Mouse (Mus musculus) midbrain, postnatal 0 days (tissue): ENCODE measurements around the gene Rdh16f1. TPM values are rescaled to one million over a fixed set of nuclear protein-coding genes. Genes with fewer than 3 reads are reported as not detected.
A peak's percentile ranks its signal among the peaks of the same experiment; 100 is the strongest.
"Not testable (repeated sequence)": the region's sequence is repeated elsewhere in the genome, so short reads cannot be mapped to it uniquely, and the experiment has no call there.

Source experiments
- ATAC-seq: fragments of 200-750 bp; cut with Nextera tagmentation; 2 replicates; pipeline ENCODE4 v1.8.0; 2017; ENCODE audit warnings: moderate number of reproducible peaks, mild to moderate bottlenecking, moderate TSS enrichment, moderate library complexity; ENCODE audit not compliant: low FRiP score
- DNase-seq: peaks from one replicate; pipeline ENCODE4 v3.0.0-alpha.2; 2015; ENCODE audit warnings: low spot score
- H3K27ac ChIP-seq: fragments of 300-500 bp; sonication (generic); 2 replicates; pipeline ENCODE4 v1.5.1; 2014; ENCODE audit warnings: low read depth, mild to moderate bottlenecking, low read length, mixed read lengths
- H3K27me3 ChIP-seq: fragments of 300-500 bp; sonication (generic); 2 replicates; pipeline ENCODE4 v1.6.1; 2014; ENCODE audit warnings: low read length, control low read depth, mixed read lengths; ENCODE audit not compliant: insufficient read depth
- H3K36me3 ChIP-seq: fragments of 300-500 bp; sonication (generic); 2 replicates; pipeline ENCODE4 v1.6.1; 2014; ENCODE audit warnings: low read length, control low read depth, mixed read lengths; ENCODE audit not compliant: insufficient read depth
- H3K4me1 ChIP-seq: fragments of 300-500 bp; sonication (generic); 2 replicates; pipeline ENCODE4 v1.6.1; 2014; ENCODE audit warnings: mild to moderate bottlenecking, control low read depth, antibody characterized with exemption, low read length, mixed read lengths; ENCODE audit not compliant: insufficient read depth
- H3K4me2 ChIP-seq: fragments of 300-500 bp; sonication (generic); 2 replicates; pipeline ENCODE4 v1.6.1; 2014; ENCODE audit warnings: low read depth, mild to moderate bottlenecking, low read length, mixed read lengths; ENCODE audit not compliant: poor library complexity, severe bottlenecking
- H3K4me3 ChIP-seq: fragments of 300-500 bp; sonication (generic); 2 replicates; pipeline ENCODE4 v1.5.1; 2014; ENCODE audit warnings: low read depth, mild to moderate bottlenecking, low read length, moderate library complexity
- H3K9ac ChIP-seq: fragments of 300-500 bp; sonication (generic); replicated peaks from 2 replicates; pipeline ENCODE4 v1.6.1; 2014; ENCODE audit warnings: mild to moderate bottlenecking, low read length, moderate library complexity, mixed read lengths; ENCODE audit not compliant: poor library complexity, severe bottlenecking
- H3K9me3 ChIP-seq: fragments of 300-500 bp; sonication (generic); 2 replicates; pipeline ENCODE4 v1.6.1; 2016; ENCODE audit warnings: low read length, control low read depth
- CTCF ChIP-seq: IDR thresholded peaks from 2 replicates; pipeline ENCODE4 v1.5.1; 2016; ENCODE audit warnings: antibody characterized with exemption, mild to moderate bottlenecking
- WGBS: fragments of 180-500 bp; shearing (Covaris S2); extraction: QIAGEN DNeasy Blood & Tissue Kit; methylation state at CpG from one replicate; pipeline ENCODE4 v1.1.7; 2014; 5-methylcytosine and 5-hydroxymethylcytosine counted together
- polyA plus RNA-seq: library from polyadenylated mRNA; unstranded; fragments of >200 nt; fragmentation: Nextera tagmentation; extraction: Ambion mirVana; gene quantifications from 2 replicates; pipeline ENCODE4 v1.2.1, GENCODE M21; 2015
- total RNA-seq: library from RNA; depleted of rRNA; stranded (reverse); fragments of >200 nt; gene quantifications from 2 replicates; pipeline ENCODE4 v1.2.3, GENCODE M21; 2014

The Rdh16f1 gene
- total and polyA plus RNA-seq, 2 experiments from 2014 or later = 0.27 TPM; not detected in 1

GRCm38 (mm10) chr10:127802236-127802635, 42.6 kb downstream of the Rdh16f1 start:
- no peak overlapping the region for H3K4me3 ChIP-seq
- no peaks in the 10 kb centered on the region for H3K27me3 ChIP-seq
- WGBS = 79% methylated on average over 5 of the region's 5 CpGs
- H3K27ac ChIP-seq = no peak overlapping the region
- no peak for TF ChIP-seq CTCF
- ATAC-seq = no peak
- no peaks in the 10 kb centered on the region for H3K4me1 ChIP-seq
- H3K9ac ChIP-seq = no peak overlapping the region
- no peak overlapping the region for H3K4me2 ChIP-seq
- no peaks in the 10 kb centered on the region for H3K36me3 ChIP-seq
- no peak for DNase-seq
- H3K9me3 ChIP-seq = no peaks in the 10 kb centered on the region

GRCm38 (mm10) chr10:127804416-127804815, 44.8 kb downstream of the Rdh16f1 start:
- no peak overlapping the region for H3K4me2 ChIP-seq
- 51% methylated on average over 7 of the region's 7 CpGs for WGBS
- H3K4me3 ChIP-seq = no peak overlapping the region
- no peak for DNase-seq
- TF ChIP-seq CTCF = no peak
- H3K9ac ChIP-seq = no peak overlapping the region
- no peaks in the 10 kb centered on the region for H3K36me3 ChIP-seq
- H3K27ac ChIP-seq = no peak overlapping the region
- no peaks in the 10 kb centered on the region for H3K4me1 ChIP-seq
- ATAC-seq = no peak
- H3K9me3 ChIP-seq = no peaks in the 10 kb centered on the region
- no peaks in the 10 kb centered on the region for H3K27me3 ChIP-seq

GRCm38 (mm10) chr10:127815888-127816287, 56.3 kb downstream of the Rdh16f1 start:
- no peak for ATAC-seq
- no peak overlapping the region for H3K27ac ChIP-seq
- H3K9me3 ChIP-seq = no peaks in the 10 kb centered on the region
- H3K4me2 ChIP-seq = no peak overlapping the region
- no peak overlapping the region for H3K4me3 ChIP-seq
- H3K27me3 ChIP-seq = no peaks in the 10 kb centered on the region
- no peaks in the 10 kb centered on the region for H3K36me3 ChIP-seq
- TF ChIP-seq CTCF = no peak
- no peaks in the 10 kb centered on the region for H3K4me1 ChIP-seq
- no peak overlapping the region for H3K9ac ChIP-seq
- no peak for DNase-seq

- H3K4me1 ChIP-seq, H3K27ac ChIP-seq, H3K36me3 ChIP-seq, H3K4me3 ChIP-seq, H3K27me3 ChIP-seq, H3K4me2 ChIP-seq, ATAC-seq, H3K9me3 ChIP-seq, H3K9ac ChIP-seq, DNase-seq: not testable (repeated sequence)
- 82% methylated on average over 4 of the region's 4 CpGs for WGBS
Observed at GRCm38 (mm10) chr10:127817268-127817910, 57.8 kb downstream of the Rdh16f1 start.

- WGBS = 91% methylated on average over 2 of the region's 2 CpGs
- not testable (repeated sequence) for DNase-seq
Observed at GRCm38 (mm10) chr10:127821806-127822205, 62.2 kb downstream of the Rdh16f1 start.

GRCm38 (mm10) chr10:127825386-127825785, 65.8 kb downstream of the Rdh16f1 start:
- DNase-seq = no peak
- peak; percentile 44 for TF ChIP-seq CTCF
- Histone ChIP-seq H3K4me1 (no peaks in the 10 kb centered on the region), H3K9me3 (no peaks in the 10 kb centered on the region), H3K36me3 (no peaks in the 10 kb centered on the region), H3K9ac (no peak overlapping the region), H3K4me2 (no peak overlapping the region), H3K4me3 (no peak overlapping the region), H3K27me3 (no peaks in the 10 kb centered on the region), H3K27ac (no peak overlapping the region)
- 78% methylated on average over 6 of the region's 6 CpGs for WGBS
- no peak for ATAC-seq

More at GRCm38 (mm10) chr10:127821806-127822205, 62.2 kb downstream of the Rdh16f1 start:
- not testable (repeated sequence) for H3K4me2 ChIP-seq, H3K36me3 ChIP-seq, H3K27me3 ChIP-seq, ATAC-seq, H3K4me3 ChIP-seq, H3K27ac ChIP-seq, H3K9ac ChIP-seq, H3K9me3 ChIP-seq, H3K4me1 ChIP-seq
